Mouse (Mus musculus): Measurements from ENCODE around the gene Dnajb12. TPM values are rescaled to one million over a fixed set of nuclear protein-coding genes. Genes with fewer than 3 reads are reported as not detected.

The Dnajb12 gene
- total RNA-seq, 1 experiment from 2014 or later, result 24.3 TPM

Other genes starting within 250 kb of the Dnajb12 start
- 26.7 and 66.4 TPM in 2 replicates for gene Micu1, start 177.1 kb upstream of the Dnajb12 start, total RNA-seq (2017)
- gene Ddit4, start 72.3 kb downstream of the Dnajb12 start, total RNA-seq (2017), result 2.5 and 7.9 TPM in 2 replicates
- 35.5 and 50.8 TPM in 2 replicates for gene Ascc1, start 123.2 kb downstream of the Dnajb12 start, total RNA-seq (2017)
- 42.0 and 44.3 TPM in 2 replicates for gene Anapc16, start 123.6 kb downstream of the Dnajb12 start, total RNA-seq (2017)
- 0.50 TPM in 1 of 2 replicates, not detected in the other for gene Spock2, start 226.7 kb downstream of the Dnajb12 start, total RNA-seq (2017)

Measured in hematopoietic stem cell, adult 5-6 weeks (primary cell).